Mouse (Mus musculus) limb, embryonic 14.5 days (tissue): ENCODE data around the gene Eddm3b. TPM values are rescaled to one million over a fixed set of nuclear protein-coding genes. Genes with fewer than 3 reads are reported as not detected.

Source experiments
- ATAC-seq: fragments of 200-750 bp; cut with Nextera tagmentation; 2 replicates; pipeline ENCODE4 v1.8.0; 2017; ENCODE audit warnings: low read depth, moderate number of reproducible peaks, moderate TSS enrichment; ENCODE audit not compliant: low FRiP score
- DNase-seq: peaks from one replicate; pipeline ENCODE4 v3.0.0-alpha.2; 2015; ENCODE audit warnings: low spot score
- H3K27ac ChIP-seq: fragments of 300-500 bp; sonication (generic); replicated peaks from 2 replicates; pipeline ENCODE4 v1.5.1; 2014; ENCODE audit warnings: low read depth, mild to moderate bottlenecking, low read length, moderate library complexity, mixed read lengths
- H3K27me3 ChIP-seq: fragments of 300-500 bp; sonication (generic); 2 replicates; pipeline ENCODE4 v1.6.1; 2014; ENCODE audit warnings: low read length, mixed read lengths; ENCODE audit not compliant: control insufficient read depth, insufficient read depth
- H3K36me3 ChIP-seq: fragments of 300-500 bp; sonication (generic); 2 replicates; pipeline ENCODE4 v1.6.1; 2014; ENCODE audit warnings: mild to moderate bottlenecking, low read length, moderate library complexity, mixed read lengths; ENCODE audit not compliant: control insufficient read depth, insufficient read depth
- H3K4me1 ChIP-seq: fragments of 300-500 bp; sonication (generic); 2 replicates; pipeline ENCODE4 v1.6.1; 2014; ENCODE audit warnings: antibody characterized with exemption, low read length, mixed read lengths; ENCODE audit not compliant: control insufficient read depth, insufficient read depth
- H3K4me2 ChIP-seq: fragments of 300-500 bp; sonication (generic); replicated peaks from 2 replicates; pipeline ENCODE4 v1.6.1; 2014; ENCODE audit warnings: low read depth, mild to moderate bottlenecking, low read length, moderate library complexity; ENCODE audit not compliant: severe bottlenecking
- H3K4me3 ChIP-seq: fragments of 300-500 bp; sonication (generic); replicated peaks from 2 replicates; pipeline ENCODE4 v1.5.1; 2014; ENCODE audit warnings: low read length
- H3K9ac ChIP-seq: fragments of 300-500 bp; sonication (generic); 2 replicates; pipeline ENCODE4 v1.6.1; 2014; ENCODE audit warnings: mild to moderate bottlenecking, low read depth, low read length, moderate library complexity; ENCODE audit not compliant: severe bottlenecking
- H3K9me3 ChIP-seq: fragments of 300-500 bp; sonication (generic); 2 replicates; pipeline ENCODE4 v1.6.1; 2016; ENCODE audit warnings: low read length; ENCODE audit not compliant: control insufficient read depth
- POLR2A ChIP-seq: fragments of 200-500 bp; IDR thresholded peaks from 2 replicates; pipeline ENCODE4 v1.8.0; 2012; ENCODE audit warnings: inconsistent platforms, mild to moderate bottlenecking, moderate library complexity, borderline replicate concordance; ENCODE audit not compliant: insufficient read depth, insufficient read length; ENCODE audit errors: extremely low read depth
- WGBS: fragments of 180-500 bp; shearing (Covaris S2); extraction: QIAGEN DNeasy Blood & Tissue Kit; methylation state at CpG from one replicate; pipeline ENCODE4 v1.1.7; 2014; 5-methylcytosine and 5-hydroxymethylcytosine counted together
- polyA plus RNA-seq, 2 experiments: library from polyadenylated mRNA; depleted of rRNA in 1 of 2; stranded (reverse) in 1 of 2; unstranded in 1 of 2; fragments of >200 nt; fragmentation: Nextera tagmentation in 1 of 2; extraction: Ambion mirVana in 1 of 2; gene quantifications; 2 replicates each; pipeline versions ENCODE4 v1.2.1 to v1.2.3; 2012 to 2014

Gene Eddm3b
- polyA plus RNA-seq (2012; rRNA removed) (0.04 TPM in 1 of 2 replicates, not detected in the other), polyA plus RNA-seq (2014; fragmentation: Nextera tagmentation; extraction: Ambion mirVana) (not detected in 2 replicates)

- WGBS = 51% methylated on average over 12 of the region's 12 CpGs
- no peak for TF ChIP-seq POLR2A
- H3K4me1 ChIP-seq = no peaks in the 10 kb centered on the region
- no peaks in the 10 kb centered on the region for H3K9me3 ChIP-seq
- H3K4me3 ChIP-seq = no peak within 1 kb of the TSS
- no peak within 1 kb of the TSS for H3K27ac ChIP-seq
- ATAC-seq (no peak), DNase-seq (no peak)
- no peak within 1 kb of the TSS for H3K9ac ChIP-seq
- H3K4me2 ChIP-seq = no peak within 1 kb of the TSS
- H3K27me3 ChIP-seq = no peaks in the 10 kb centered on the region
- no peaks in the 10 kb centered on the region for H3K36me3 ChIP-seq
These were observed at the start of gene Eddm3b for GRCm38 (mm10) chr14:51113916-51114560. Eddm3b (plus strand) TSS chr14:51114426.

- Histone ChIP-seq H3K36me3 (no peaks in the 10 kb centered on the region), H3K9ac (no peak overlapping the region), H3K9me3 (no peaks in the 10 kb centered on the region), H3K4me1 (peaks cover 4% of the 10 kb centered on the region; the same call in 1 of the 2 replicates), H3K27me3 (no peaks in the 10 kb centered on the region), H3K4me3 (no peak overlapping the region), H3K4me2 (no peak overlapping the region), H3K27ac (no peak overlapping the region)
- 92% methylated on average over 5 of the region's 5 CpGs for WGBS
- no peak for DNase-seq
- no peak for ATAC-seq
- TF ChIP-seq POLR2A = no peak
These were observed 45.3 kb upstream of the Eddm3b start for GRCm38 (mm10) chr14:51068956-51069355.

DNA sequence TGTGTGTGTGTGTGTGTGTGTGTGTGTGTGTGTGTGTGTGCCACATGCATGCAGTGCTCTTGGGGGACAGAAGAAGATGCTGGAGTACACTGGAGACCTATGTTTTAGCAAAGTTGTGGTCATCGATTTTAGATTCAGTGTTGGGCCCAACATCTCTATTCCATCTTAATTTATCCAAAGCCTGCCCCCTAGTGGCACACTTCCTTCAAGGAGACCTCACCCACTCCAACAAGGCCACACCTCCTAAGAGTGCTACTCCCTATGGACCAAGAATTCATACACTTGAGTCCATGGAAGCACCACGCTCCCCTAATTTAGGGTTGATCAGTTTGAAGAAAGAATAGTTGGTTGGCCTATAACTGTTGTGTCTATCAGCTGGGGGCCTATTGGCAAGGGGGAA is 44.6 kb upstream of the Eddm3b start:
- Histone ChIP-seq H3K36me3 (no peaks in the 10 kb centered on the region), H3K27ac (no peak overlapping the region), H3K4me1 (peaks cover 4% of the 10 kb centered on the region; the same call in 1 of the 2 replicates), H3K4me3 (no peak overlapping the region), H3K27me3 (no peaks in the 10 kb centered on the region), H3K4me2 (no peak overlapping the region), H3K9me3 (no peaks in the 10 kb centered on the region), H3K9ac (no peak overlapping the region)
- TF ChIP-seq POLR2A = no peak
- DNase-seq (peak; percentile 32), ATAC-seq (no peak)
- 85% methylated on average over 2 of the region's 2 CpGs for WGBS

DNA sequence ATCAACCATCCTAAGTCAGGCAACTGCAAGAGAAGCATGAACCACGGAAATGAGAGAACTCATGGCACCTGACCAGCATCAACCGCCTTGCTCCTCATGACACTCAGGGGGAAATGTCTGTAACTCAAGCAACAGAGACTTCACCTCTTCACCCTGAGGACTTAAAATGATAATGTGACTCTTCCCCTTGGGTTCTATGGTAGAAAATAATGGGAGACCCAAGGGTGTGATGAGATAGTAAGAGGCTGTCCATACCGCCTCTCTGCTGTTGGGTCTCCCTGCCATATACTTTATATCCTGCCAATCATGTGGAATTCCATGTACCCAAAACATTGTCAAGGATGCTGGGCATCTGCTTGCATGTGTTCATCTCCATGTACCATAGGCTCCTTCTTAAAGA is 39.9 kb upstream of the Eddm3b start, which contains the start of gene Olfr750:
TSS of gene Olfr750 (minus strand) at position 101 of the 400 bp plus-strand sequence.
- 84% methylated on average over 3 of the region's 3 CpGs for WGBS
- no peak within 1 kb of the TSS for H3K27ac ChIP-seq

DNA sequence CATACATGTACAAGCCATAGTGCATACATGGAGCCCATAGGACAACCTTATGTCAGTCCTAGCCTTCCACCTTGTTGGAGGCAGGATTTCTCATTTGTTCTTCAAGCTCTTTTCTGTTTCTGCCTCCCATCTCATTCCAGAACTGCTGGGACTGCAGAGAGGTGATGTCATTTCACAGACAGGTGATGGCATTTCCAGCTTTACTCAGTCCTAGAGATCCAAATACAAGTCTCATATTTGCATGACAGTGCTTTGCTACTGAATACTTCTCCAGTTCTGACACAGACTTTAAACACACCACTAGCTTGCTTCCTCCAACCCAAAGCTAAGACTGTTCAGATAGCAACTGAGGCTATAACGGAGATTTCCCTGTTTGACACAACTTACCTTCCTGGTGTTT is 35.0 kb upstream of the Eddm3b start:
- Histone ChIP-seq H3K9ac (no peak overlapping the region), H3K36me3 (no peaks in the 10 kb centered on the region), H3K4me1 (no peaks in the 10 kb centered on the region), H3K4me2 (no peak overlapping the region), H3K27ac (no peak overlapping the region), H3K27me3 (peaks cover 7% of the 10 kb centered on the region; the same call in 1 of the 2 replicates), H3K9me3 (no peaks in the 10 kb centered on the region), H3K4me3 (no peak overlapping the region)
- no peak for TF ChIP-seq POLR2A
- ATAC-seq (no peak), DNase-seq (no peak)
- 84% methylated on average over 1 of the region's 1 CpGs for WGBS

More for the DNA sequence above, 39.9 kb upstream of the Eddm3b start, which contains the start of gene Olfr750:
- Histone ChIP-seq H3K4me1 (no peaks in the 10 kb centered on the region), H3K27me3 (no peaks in the 10 kb centered on the region), H3K9ac (no peak within 1 kb of the TSS), H3K4me2 (no peak within 1 kb of the TSS), H3K4me3 (no peak within 1 kb of the TSS), H3K9me3 (no peaks in the 10 kb centered on the region), H3K36me3 (no peaks in the 10 kb centered on the region)
- no peak for TF ChIP-seq POLR2A
- DNase-seq (no peak), ATAC-seq (no peak)
